Mouse (Mus musculus): ENCODE data around the gene Tlr11. TPM values are rescaled to one million over a fixed set of nuclear protein-coding genes. Genes with fewer than 3 reads are reported as not detected.

The Tlr11 gene
- total RNA-seq (2015) (0.12 TPM in 1 of 2 replicates, not detected in the other), total RNA-seq (2017) (not detected in 2 replicates)

DNA sequence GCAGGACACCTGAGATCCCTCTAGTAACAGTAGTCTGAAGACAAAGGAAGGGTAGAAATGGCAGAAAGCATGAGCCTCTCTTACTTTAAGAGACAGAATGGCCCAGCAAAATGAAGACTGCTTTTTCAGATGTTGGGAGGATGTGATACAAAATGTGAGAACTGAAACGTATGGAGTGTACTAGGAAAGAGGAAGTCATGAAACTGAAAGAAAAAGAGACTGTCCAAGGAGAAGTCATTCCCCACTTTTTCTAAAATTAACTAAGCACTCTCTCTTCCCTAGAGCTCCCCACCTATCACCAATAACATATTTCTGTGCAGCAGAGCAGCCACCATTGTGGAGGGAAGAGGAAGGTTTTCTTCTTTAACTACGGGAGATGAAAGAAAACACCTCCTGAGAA is at the start of gene Tlr11:
TSS of gene Tlr11 (plus strand) at position 322 of the 400 bp plus-strand sequence.
- ATAC-seq (replicated peaks; ENCODE audit: poor library complexity), result peak; percentile 89

DNA sequence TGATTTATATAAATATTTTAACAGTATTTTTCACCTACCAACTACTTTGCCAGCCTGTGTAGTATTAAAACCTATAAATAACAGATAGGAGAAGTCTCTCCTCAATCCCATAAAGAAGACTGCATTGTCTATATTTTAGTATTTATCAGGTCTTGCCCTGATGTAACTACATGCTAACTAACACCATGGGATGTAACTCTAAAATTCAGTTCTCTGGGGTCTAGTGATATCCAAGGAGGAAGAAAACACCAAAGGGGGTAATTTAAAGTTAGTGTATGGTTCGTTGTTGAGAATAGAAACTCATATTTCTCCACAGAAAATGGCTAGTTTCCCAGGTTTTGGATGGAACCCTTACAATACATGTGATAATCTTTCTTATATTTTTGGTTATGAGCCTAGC is 31.1 kb upstream of the Tlr11 start, which contains the start of gene Olfr734:
TSS of gene Olfr734 (minus strand) at position 101 of the 400 bp plus-strand sequence.
- no peak for ATAC-seq (replicated peaks; ENCODE audit: poor library complexity)

DNA sequence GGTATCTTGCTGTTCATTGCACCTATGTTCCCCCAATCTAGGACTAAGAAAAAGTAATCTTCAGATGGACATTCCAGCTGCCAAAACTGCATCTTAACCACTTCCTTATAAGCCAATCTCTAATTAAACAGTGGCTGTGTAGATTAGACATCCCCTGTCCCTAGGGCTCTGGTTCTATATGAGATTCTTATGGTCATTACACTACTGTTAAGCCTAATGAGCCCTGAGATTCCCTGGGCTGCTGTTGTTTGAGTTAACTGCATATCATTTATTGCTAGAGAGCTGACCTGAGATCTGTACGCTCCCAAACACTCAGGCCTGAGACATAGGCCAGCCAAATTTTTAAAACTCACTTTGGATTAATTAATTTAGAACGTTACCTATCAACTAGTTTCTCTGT is 8.9 kb upstream of the Tlr11 start, which contains the start of gene Olfr735:
TSS of gene Olfr735 (minus strand) at position 77 of the 400 bp plus-strand sequence.
- ATAC-seq (replicated peaks; ENCODE audit: poor library complexity), result no peak

DNA sequence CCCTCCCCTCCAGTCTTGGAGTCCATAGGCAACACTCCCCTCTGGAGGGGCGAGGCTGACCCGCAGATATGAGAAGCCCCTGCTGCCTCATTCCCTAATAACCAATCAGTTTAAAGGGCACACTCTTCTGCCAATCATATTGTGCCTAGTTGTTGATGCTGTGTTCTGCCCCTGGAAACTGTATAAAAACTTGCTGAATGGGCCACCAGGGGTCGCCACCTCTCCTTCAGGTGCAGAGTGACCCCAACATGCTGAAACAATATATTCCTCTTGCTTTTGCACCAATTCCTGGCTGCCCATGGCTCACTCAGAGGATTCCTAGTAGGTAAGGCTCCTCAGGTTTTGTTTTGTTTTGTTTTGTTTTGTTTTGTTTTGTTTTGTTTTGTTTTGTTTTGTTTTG is 5.3 kb upstream of the Tlr11 start:
- ATAC-seq (replicated peaks; ENCODE audit: poor library complexity), result peak; percentile 88

- no peak for ATAC-seq (replicated peaks; ENCODE audit: poor library complexity)
Observed at GRCm38 (mm10) chr14:50356725-50357124, 989 bp upstream of the Tlr11 start.

DNA sequence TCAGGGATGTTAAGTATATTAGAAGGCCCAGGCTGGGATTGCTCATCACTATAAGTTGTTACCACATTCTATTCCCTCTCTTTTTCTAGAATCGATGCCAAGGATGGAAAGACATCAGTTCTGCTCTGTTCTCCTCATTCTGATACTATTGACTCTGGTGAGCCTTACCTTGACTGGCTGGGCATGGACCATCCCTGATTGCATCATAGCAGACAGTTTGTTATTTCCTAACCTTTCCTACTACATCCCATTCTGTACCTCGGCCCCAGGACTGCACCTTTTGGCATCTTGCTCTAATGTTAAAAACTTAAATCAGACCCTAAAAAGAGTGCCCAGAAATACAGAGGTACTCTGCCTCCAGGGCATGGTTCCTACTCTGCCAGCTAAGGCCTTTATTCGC is 2.8 kb downstream of the Tlr11 start:
- ATAC-seq (replicated peaks; ENCODE audit: poor library complexity), result no peak

DNA sequence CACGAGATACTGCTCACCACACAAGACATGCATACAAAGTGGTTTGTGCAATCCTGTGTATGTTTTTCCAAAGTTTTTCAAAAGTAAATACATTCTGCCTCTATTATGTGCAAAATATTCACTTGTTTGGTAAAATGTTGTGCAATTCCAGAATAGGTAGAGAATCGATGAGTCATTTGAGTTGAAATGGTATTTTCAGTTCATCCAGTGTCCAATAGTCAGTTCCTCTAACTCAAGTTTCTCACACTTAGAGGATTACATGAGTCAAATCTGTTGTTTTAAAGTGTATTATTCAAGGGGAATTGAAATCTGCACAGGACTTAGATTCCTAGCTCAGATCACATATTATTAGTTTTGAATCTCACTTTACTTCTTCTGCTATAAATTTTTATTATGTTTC is 5.8 kb downstream of the Tlr11 start:
- peak; percentile 31 for ATAC-seq (replicated peaks; ENCODE audit: poor library complexity)

- ATAC-seq (replicated peaks; ENCODE audit: poor library complexity), result no peak
Observed at GRCm38 (mm10) chr14:50380863-50381262, 23.1 kb downstream of the Tlr11 start, which contains the start of gene Olfr736. Gene Olfr736, plus strand, starts transcription at chr14:50381163.

GRCm38 (mm10) chr14:50407268-50407667 is 49.6 kb downstream of the Tlr11 start, which contains the start of gene Olfr738:
Gene Olfr738, plus strand, starts transcription at chr14:50407568.
- ATAC-seq (replicated peaks; ENCODE audit: poor library complexity), result no peak

Other genes starting within 250 kb of the Tlr11 start
- gene Olfr727, start 234.7 kb upstream of the Tlr11 start, total RNA-seq (2015), result not detected in 2 replicates
- gene Olfr727, start 234.7 kb upstream of the Tlr11 start, total RNA-seq (2017), result not detected in 2 replicates
- not detected in 2 replicates for gene Olfr728, start 215.2 kb upstream of the Tlr11 start, total RNA-seq (2015)
- gene Olfr728, start 215.2 kb upstream of the Tlr11 start, total RNA-seq (2017), result not detected in 2 replicates
- not detected in 2 replicates for gene Olfr729, start 205.0 kb upstream of the Tlr11 start, total RNA-seq (2015)
- gene Olfr729, start 205.0 kb upstream of the Tlr11 start, total RNA-seq (2017), result not detected in 2 replicates
- not detected in 2 replicates for gene Olfr730, start 169.7 kb upstream of the Tlr11 start, total RNA-seq (2015)
- gene Olfr730, start 169.7 kb upstream of the Tlr11 start, total RNA-seq (2017), result not detected in 2 replicates
- gene Olfr731, start 116.0 kb upstream of the Tlr11 start, total RNA-seq (2015), result not detected in 2 replicates
- gene Olfr731, start 116.0 kb upstream of the Tlr11 start, total RNA-seq (2017), result not detected in 2 replicates
- gene Olfr732, start 73.7 kb upstream of the Tlr11 start, total RNA-seq (2015), result not detected in 2 replicates
- not detected in 2 replicates for gene Olfr732, start 73.7 kb upstream of the Tlr11 start, total RNA-seq (2017)
- gene Olfr733, start 56.4 kb upstream of the Tlr11 start, total RNA-seq (2015), result not detected in 2 replicates
- gene Olfr733, start 56.4 kb upstream of the Tlr11 start, total RNA-seq (2017), result not detected in 2 replicates
- gene Olfr734, start 31.2 kb upstream of the Tlr11 start, total RNA-seq (2015), result not detected in 2 replicates
- gene Olfr734, start 31.2 kb upstream of the Tlr11 start, total RNA-seq (2017), result not detected in 2 replicates
- not detected in 2 replicates for gene Olfr735, start 9.0 kb upstream of the Tlr11 start, total RNA-seq (2015)
- gene Olfr735, start 9.0 kb upstream of the Tlr11 start, total RNA-seq (2017), result not detected in 2 replicates
- not detected in 2 replicates for gene Olfr736, start 23.2 kb downstream of the Tlr11 start, total RNA-seq (2015)
- gene Olfr736, start 23.2 kb downstream of the Tlr11 start, total RNA-seq (2017), result not detected in 2 replicates
- gene Olfr738, start 49.7 kb downstream of the Tlr11 start, total RNA-seq (2015), result not detected in 2 replicates
- not detected in 2 replicates for gene Olfr738, start 49.7 kb downstream of the Tlr11 start, total RNA-seq (2017)
- gene Olfr739, start 60.7 kb downstream of the Tlr11 start, total RNA-seq (2015), result not detected in 2 replicates
- not detected in 2 replicates for gene Olfr739, start 60.7 kb downstream of the Tlr11 start, total RNA-seq (2017)
- gene Olfr740, start 87.6 kb downstream of the Tlr11 start, total RNA-seq (2015), result not detected in 2 replicates
- not detected in 2 replicates for gene Olfr740, start 87.6 kb downstream of the Tlr11 start, total RNA-seq (2017)
- gene Olfr741, start 114.8 kb downstream of the Tlr11 start, total RNA-seq (2015), result not detected in 2 replicates
- gene Olfr741, start 114.8 kb downstream of the Tlr11 start, total RNA-seq (2017), result not detected in 2 replicates
- gene Olfr742, start 145.7 kb downstream of the Tlr11 start, total RNA-seq (2015), result not detected in 2 replicates
- not detected in 2 replicates for gene Olfr742, start 145.7 kb downstream of the Tlr11 start, total RNA-seq (2017)
- not detected in 2 replicates for gene Olfr743, start 163.9 kb downstream of the Tlr11 start, total RNA-seq (2015)
- gene Olfr743, start 163.9 kb downstream of the Tlr11 start, total RNA-seq (2017), result not detected in 2 replicates

Data from megakaryocyte progenitor cell, adult 5-6 weeks (primary cell).